Mouse (Mus musculus): ENCODE results near the gene Abca1.

DNA sequence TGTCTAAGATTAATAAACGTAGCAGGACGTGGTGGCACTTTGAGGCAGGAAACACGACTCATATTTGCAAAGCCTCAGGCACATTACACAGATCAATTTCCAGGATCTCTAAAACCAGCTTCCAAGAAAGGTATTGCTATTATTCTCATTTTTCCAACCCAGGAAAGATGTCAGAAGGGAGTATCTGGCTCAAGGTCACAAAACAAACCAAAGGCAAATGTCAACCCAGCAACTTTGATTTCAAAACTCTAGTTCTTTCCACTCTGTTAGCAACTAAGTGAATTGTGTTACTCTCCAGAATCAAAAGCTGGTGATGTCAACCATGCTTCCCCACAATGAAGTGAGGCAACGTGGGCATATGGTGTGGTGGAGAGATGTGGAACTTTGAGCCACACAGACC is 41.1 kb downstream of the Abca1 start:
- TF ChIP-seq CTCF (IDR thresholded peaks at IDR 0.05; ENCODE audit: extremely low read depth, insufficient read depth, low read length) (no peak), POLR2A (IDR thresholded peaks at IDR 0.05; ENCODE audit: extremely low read depth, insufficient read depth, low read length) (no peak)

Measured in cortical plate, adult 2 months (tissue).